Mouse (Mus musculus): ENCODE results near the gene Oxt. TPM values are rescaled to one million over a fixed set of nuclear protein-coding genes. Genes with fewer than 3 reads are reported as not detected.

Gene Oxt
- total RNA-seq, 2 experiments from 2014 or later = not detected

GRCm38 (mm10) chr2:130577632-130578031 is 1.7 kb downstream of the Oxt start:
- DNase-seq = peak in 1 of 2 experiments; percentile 30
- intact Hi-C loops (cut with DNase I) = no loop called here

DNA sequence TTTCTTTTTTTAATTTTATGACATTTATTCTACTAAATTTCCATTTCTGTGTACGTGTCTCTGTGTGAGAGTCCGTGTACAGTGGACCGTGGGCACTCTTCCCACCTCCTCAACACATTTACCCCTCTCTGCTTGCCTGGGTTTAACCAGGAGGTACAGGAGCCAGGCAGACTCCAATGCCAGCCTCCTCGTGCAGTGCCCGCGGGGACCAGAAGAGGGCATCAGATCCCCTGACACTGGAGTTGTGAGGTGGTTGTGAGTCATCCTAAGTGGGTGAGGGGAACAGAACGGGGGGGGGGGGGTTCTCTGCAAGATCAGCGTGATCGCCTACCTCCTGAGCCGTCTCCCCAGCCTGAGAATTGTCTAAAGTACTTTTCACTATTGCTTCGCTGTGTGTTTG is 2.2 kb downstream of the Oxt start:
- DNase-seq = peak; percentile 34 to 54

DNA sequence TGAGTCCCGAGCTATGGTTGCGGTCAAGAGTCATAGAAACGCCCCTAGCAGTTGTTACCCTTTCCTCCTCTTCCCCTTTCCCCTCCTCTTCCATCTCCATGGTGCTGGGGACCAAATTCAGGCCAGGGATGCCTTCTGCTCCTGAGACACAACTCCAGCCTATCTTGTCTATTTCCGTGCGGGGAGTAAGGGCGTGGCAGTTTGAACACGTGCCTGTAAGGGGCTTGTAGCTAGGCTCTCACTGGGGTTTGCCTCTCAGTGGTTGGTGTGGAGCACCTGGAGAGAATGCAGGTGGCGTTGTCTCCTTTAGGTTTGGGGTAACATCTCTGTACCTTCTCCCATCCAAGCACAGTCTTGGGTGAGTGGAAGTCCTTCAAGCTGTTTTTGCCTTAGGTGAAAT is 3.8 kb downstream of the Oxt start:
- intact Hi-C loops (cut with DNase I) = no loop called here
- no peak for DNase-seq

More for the DNA sequence above, 2.2 kb downstream of the Oxt start:
- intact Hi-C loops (cut with DNase I) = no loop called here

DNA sequence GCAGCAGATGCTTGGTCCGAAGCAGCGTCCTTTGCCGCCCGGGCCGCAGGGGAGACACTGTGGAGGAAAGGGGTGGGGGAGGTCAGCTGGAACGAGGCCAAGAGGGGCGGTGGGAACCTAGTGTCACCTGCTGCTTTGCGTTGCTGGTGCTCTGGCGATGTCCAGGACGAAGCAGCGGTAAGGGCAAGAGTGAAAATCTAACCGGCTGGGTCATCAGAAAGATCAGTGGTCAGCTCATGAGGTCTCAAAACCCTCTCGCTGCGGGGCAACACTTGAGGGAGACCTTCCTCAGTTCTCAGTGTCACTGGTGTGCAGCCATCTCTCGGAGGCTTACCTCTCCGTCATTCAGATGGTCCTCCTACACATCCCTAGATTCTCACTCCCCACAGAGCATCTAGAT is 5.2 kb downstream of the Oxt start:
- intact Hi-C loops (cut with DNase I) = no loop called here
- no peak for DNase-seq

- DNase-seq = no peak
- intact Hi-C loops (cut with DNase I) = no loop called here
Observed at GRCm38 (mm10) chr2:130582552-130582951, 6.6 kb downstream of the Oxt start, which contains the start of gene Avp. Avp (minus strand) TSS chr2:130582554.

DNA sequence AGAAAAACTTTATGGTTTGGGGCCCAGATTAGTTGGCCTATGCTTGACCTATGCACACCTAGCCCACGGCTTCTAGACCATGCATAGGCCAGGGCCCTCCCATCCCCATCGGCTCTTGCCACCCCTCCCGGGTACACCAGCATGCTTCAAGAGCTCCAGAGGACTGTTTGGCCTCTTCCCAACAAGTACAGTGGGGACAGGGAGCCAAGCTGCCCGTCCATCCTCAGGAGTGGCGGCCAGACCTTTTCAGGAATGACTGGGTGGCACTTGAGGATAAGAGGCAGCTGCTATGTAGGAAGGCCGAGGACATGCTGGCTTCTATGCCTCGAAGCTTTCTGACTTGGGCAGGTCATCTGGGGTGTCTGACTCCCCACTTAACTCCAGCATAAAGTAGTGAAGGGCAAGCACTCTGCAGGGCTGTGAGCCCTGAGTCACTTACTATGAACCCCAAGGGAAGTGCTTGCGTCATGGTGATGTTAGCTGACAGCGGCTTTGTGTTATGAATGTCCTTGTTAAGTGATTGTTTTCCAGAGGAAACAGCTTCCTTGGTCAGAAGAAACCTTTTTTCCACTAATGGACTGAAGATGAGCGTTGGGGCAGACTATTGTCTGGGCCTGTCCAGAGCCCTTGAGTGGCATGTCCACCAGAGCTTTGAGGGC is 8.1 kb downstream of the Oxt start:
- DNase-seq = no peak
- intact Hi-C loops (cut with DNase I) = no loop called here

- intact Hi-C loops (cut with DNase I) = no loop called here
Observed at GRCm38 (mm10) chr2:130586016-130586415, 10.0 kb downstream of the Oxt start.

GRCm38 (mm10) chr2:130588373-130588772 is 12.4 kb downstream of the Oxt start:
- DNase-seq = no peak
- intact Hi-C loops (cut with DNase I) = no loop called here

More at GRCm38 (mm10) chr2:130586016-130586415, 10.0 kb downstream of the Oxt start:
- no peak for DNase-seq

GRCm38 (mm10) chr2:130589157-130589556 is 13.2 kb downstream of the Oxt start:
- DNase-seq = no peak
- intact Hi-C loops (cut with DNase I) = no loop called here

DNA sequence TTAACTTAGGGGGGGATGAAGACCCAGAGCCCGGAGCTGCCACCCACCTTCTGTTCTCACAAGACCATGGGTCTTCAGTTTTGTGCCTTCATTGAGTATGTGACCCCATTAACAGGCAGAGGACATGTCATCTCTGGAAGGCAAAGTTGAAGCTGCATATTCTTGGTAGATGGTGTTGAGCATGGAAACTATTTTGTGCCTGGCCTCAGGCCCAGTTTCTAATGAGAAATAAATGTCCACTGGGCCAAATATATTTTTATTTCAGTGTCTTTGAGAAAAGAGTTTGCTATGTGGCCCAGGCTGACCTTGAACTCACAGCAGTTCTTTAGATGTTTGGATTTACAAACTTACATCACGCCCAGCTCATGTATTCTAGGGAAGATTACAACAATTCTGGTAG is 13.8 kb downstream of the Oxt start:
- no peak for DNase-seq
- intact Hi-C loops (cut with DNase I) = no loop called here

- intact Hi-C loops (cut with DNase I) = no loop called here
Observed at GRCm38 (mm10) chr2:130591016-130591415, 15.0 kb downstream of the Oxt start.

GRCm38 (mm10) chr2:130595596-130595995 is 19.6 kb downstream of the Oxt start:
- DNase-seq = no peak
- intact Hi-C loops (cut with DNase I) = loop anchor here (5.0 kb wide), 1 partner anchor 33 kb away; the partner anchor contains the start of gene Mrps26

More at GRCm38 (mm10) chr2:130591016-130591415, 15.0 kb downstream of the Oxt start:
- DNase-seq = no peak

- intact Hi-C loops (cut with DNase I) = loop anchor here (5.0 kb wide), 1 partner anchor 35 kb away; the partner anchor contains the start of gene Mrps26
- no peak for DNase-seq
Observed at GRCm38 (mm10) chr2:130597601-130598010, 21.6 kb downstream of the Oxt start.

DNA sequence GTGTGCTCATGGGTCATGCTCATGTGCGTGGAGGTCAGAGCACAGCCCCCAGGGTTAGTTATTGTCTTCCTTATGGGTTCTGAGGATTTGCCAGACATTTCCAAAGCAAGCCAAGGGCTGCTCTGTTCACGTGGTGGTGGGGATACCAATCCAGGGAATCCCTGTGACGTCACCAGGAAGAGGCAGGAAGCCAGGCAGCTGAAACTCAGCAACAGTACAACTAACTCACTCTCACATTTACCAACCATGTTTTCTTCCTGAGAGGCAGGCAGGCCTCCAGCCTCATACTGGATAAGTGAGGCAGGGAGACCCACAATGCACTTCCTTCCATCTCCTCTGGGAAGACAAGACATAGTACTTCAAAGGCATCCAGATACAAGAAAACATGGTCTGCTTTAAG is 22.4 kb downstream of the Oxt start:
- intact Hi-C loops (cut with DNase I) = loop anchor here (5.0 kb wide), 1 partner anchor 36 kb away; the partner anchor contains the start of gene Mrps26
- no peak for DNase-seq

- intact Hi-C loops (cut with DNase I) = no loop called here
- no peak for DNase-seq
Observed at GRCm38 (mm10) chr2:130602195-130602594, 26.2 kb downstream of the Oxt start.

- DNase-seq = no peak
- intact Hi-C loops (cut with DNase I) = loop anchor here (5.0 kb wide), 1 partner anchor 154 kb away; no protein-coding TSS in a partner anchor
Observed at GRCm38 (mm10) chr2:130613091-130613490, 37.1 kb downstream of the Oxt start.

GRCm38 (mm10) chr2:130618972-130619371 is 43.0 kb downstream of the Oxt start:
- no peak for DNase-seq
- intact Hi-C loops (cut with DNase I) = no loop called here

Small RNAs within 50 kb of the gene (microRNA-seq; reads per million reads assigned to microRNA genes)
- gene Gm23876 = 0 reads per million in 2 experiments

Other genes with a start within 250 kb of the Oxt start
- gene Cpxm1, start 178.6 kb upstream of the Oxt start, total RNA-seq (2021) = 1 to 10 TPM; 2.1 to 3.1 TPM
- gene Gm28372, start 170.9 kb upstream of the Oxt start, total RNA-seq (2021) = not detected
- not detected for gene 1700020A23Rik, start 170.9 kb upstream of the Oxt start, total RNA-seq (2021)
- not detected for gene Tmem239, start 169.7 kb upstream of the Oxt start, total RNA-seq (2021)
- gene Vps16, start 151.8 kb upstream of the Oxt start, total RNA-seq (2021) = 10 to 100 TPM; 14.9 to 18.7 TPM
- gene Pced1a, start 151.5 kb upstream of the Oxt start, total RNA-seq (2021) = 1 to 10 TPM; 2.8 to 4.0 TPM
- gene Ptpra, start 125.9 kb upstream of the Oxt start, total RNA-seq (2021) = 10 to 100 TPM; 15.5 to 20.6 TPM
- gene Mrps26, start 12.4 kb upstream of the Oxt start, total RNA-seq (2021) = 10 to 100 TPM; 38.6 to 47.7 TPM
- not detected for gene Avp, start 6.4 kb downstream of the Oxt start, total RNA-seq (2021)
- gene Fastkd5, start 53.9 kb downstream of the Oxt start, total RNA-seq (2021) = 1 to 10 TPM; 4.9 to 5.2 TPM
- gene Ubox5, start 53.9 kb downstream of the Oxt start, total RNA-seq (2021) = 1 to 10 TPM; 3.4 to 5.3 TPM
- 1 to 10 TPM; 1.9 to 2.4 TPM for gene Lzts3, start 66.6 kb downstream of the Oxt start, total RNA-seq (2021)
- gene Ddrgk1, start 88.5 kb downstream of the Oxt start, total RNA-seq (2021) = 10 to 100 TPM; 82.3 to 96.2 TPM
- 10 to 100 TPM; 10.8 to 13.2 TPM for gene Itpa, start 91.4 kb downstream of the Oxt start, total RNA-seq (2021)
- gene Slc4a11, start 121.3 kb downstream of the Oxt start, total RNA-seq (2021) = under 1 TPM in 1 of 2 experiments, not detected in 1; 0.12 TPM

Measured in gastrocnemius, postnatal 36 days (tissue).